ENCODE assay signal across 8 mouse cellular contexts in genomic region chr14:61597968-61598367, GRCm38 (mm10). TPM values are rescaled to one million over a fixed set of nuclear protein-coding genes. Genes with fewer than 3 reads are reported as not detected.
DNase-seq lines count a peak whose midpoint lies in the region; ATAC-seq and TF ChIP-seq lines count a peak whose summit lies in the region.

Gene Trim13 (plus strand): TSS chr14:61598247.

- H3K27ac ChIP-seq in lung, postnatal 0 days (ENCODE audit: low read length) = no peak within 1 kb of the TSS
- no peak within 1 kb of the TSS for H3K27ac ChIP-seq in intestine, embryonic 15.5 days
- no peak within 1 kb of the TSS for H3K27ac ChIP-seq in midbrain, embryonic 10.5 days (replicated peaks)

- peak within 1 kb of the TSS; percentile 80 for H3K4me3 ChIP-seq in lung, postnatal 0 days (ENCODE audit: low read depth, low read length)
- H3K4me3 ChIP-seq in intestine, embryonic 15.5 days (replicated peaks) = peak within 1 kb of the TSS; percentile 88
- H3K4me3 ChIP-seq in midbrain, embryonic 10.5 days = peak within 1 kb of the TSS; percentile 68

- no peak within 1 kb of the TSS for H3K9ac ChIP-seq in lung, postnatal 0 days (replicated peaks; ENCODE audit: low read depth)
- H3K9ac ChIP-seq in intestine, embryonic 15.5 days = no peak within 1 kb of the TSS

- no peaks in the 10 kb centered on the region for H3K36me3 ChIP-seq in lung, postnatal 0 days (ENCODE audit: insufficient read depth, low read length)
- H3K36me3 ChIP-seq in intestine, embryonic 15.5 days = no peaks in the 10 kb centered on the region
- no peaks in the 10 kb centered on the region for H3K36me3 ChIP-seq in midbrain, embryonic 10.5 days

- no peaks in the 10 kb centered on the region for H3K9me3 ChIP-seq in lung, postnatal 0 days (ENCODE audit: low read length)
- no peaks in the 10 kb centered on the region for H3K9me3 ChIP-seq in intestine, embryonic 15.5 days
- H3K9me3 ChIP-seq in midbrain, embryonic 10.5 days (replicated peaks) = no peaks in the 10 kb centered on the region

- H3K4me1 ChIP-seq in lung, postnatal 0 days (ENCODE audit: insufficient read depth, low read depth, low read length) = peaks cover 8% of the 10 kb centered on the region; the same call in 1 of the 2 replicates
- H3K4me1 ChIP-seq in intestine, embryonic 15.5 days (replicated peaks) = peaks cover 6% of the 10 kb centered on the region; the same call in 1 of the 2 replicates
- H3K4me1 ChIP-seq in midbrain, embryonic 10.5 days = peaks cover 17% of the 10 kb centered on the region

- peak within 1 kb of the TSS; percentile 66 for H3K4me2 ChIP-seq in lung, postnatal 0 days (replicated peaks; ENCODE audit: low read depth, low read length)
- H3K4me2 ChIP-seq in intestine, embryonic 15.5 days (replicated peaks) = peak within 1 kb of the TSS; percentile 60

- TF ChIP-seq CTCF in lung, postnatal 0 days (IDR thresholded peaks at IDR 0.05) = no peak

- no peak for ATAC-seq in lung, postnatal 0 days
- ATAC-seq in intestine, embryonic 15.5 days = no peak

- TF ChIP-seq EP300 in lung, postnatal 0 days (IDR thresholded peaks at IDR 0.05) = no peak

- WGBS in lung, postnatal 0 days = 59% methylated on average over 5 of the region's 5 CpGs
- WGBS in intestine, embryonic 15.5 days = 60% methylated on average over 5 of the region's 5 CpGs
- WGBS in midbrain, embryonic 10.5 days = 45% methylated on average over 5 of the region's 5 CpGs

- H3K27me3 ChIP-seq in lung, postnatal 0 days (replicated peaks; ENCODE audit: insufficient read depth, low read length) = no peaks in the 10 kb centered on the region
- H3K27me3 ChIP-seq in intestine, embryonic 15.5 days (replicated peaks) = no peaks in the 10 kb centered on the region
- H3K27me3 ChIP-seq in midbrain, embryonic 10.5 days (ENCODE audit: low read depth, poor library complexity, severe bottlenecking) = no peaks in the 10 kb centered on the region

- DNase-seq in adrenal gland, postnatal 4 days (ENCODE audit: low spot score in 2 of 2) = no peak
- no peak for DNase-seq in adrenal gland, adult 8-10 months
- DNase-seq in lung, postnatal 0 days (ENCODE audit: low spot score) = no peak
- no peak for DNase-seq in lung, postnatal 10 days
- no peak for DNase-seq in midbrain, embryonic 10.5 days (ENCODE audit: low spot score)
- no peak for DNase-seq in cerebellum, adult 11 months
- DNase-seq in retina, postnatal 1 day = no peak

RNA-seq across cellular contexts. Expression of gene Trim13, which starts in this region (rescaled TPM):
- 10 to 100 TPM; 14.3 to 14.7 TPM for total RNA-seq in adrenal gland, postnatal 4 days (2021)
- 10 to 100 TPM in 2 of 4 experiments, 1 to 10 TPM in 2; 7.8 to 12.4 (median 10.5) TPM for total RNA-seq in adrenal gland, adult 8-10 months (2022)
- polyA plus RNA-seq in lung, postnatal 0 days (2015; fragmentation: Nextera tagmentation; extraction: Ambion mirVana) = 23.4 and 24.4 TPM in 2 replicates
- polyA plus RNA-seq in intestine, embryonic 15.5 days (2015; fragmentation: Nextera tagmentation; extraction: Ambion mirVana) = 8.9 and 11.3 TPM in 2 replicates
- 15.4 and 19.8 TPM in 2 replicates for polyA plus RNA-seq in midbrain, embryonic 10.5 days (2016; fragmentation: Nextera tagmentation; extraction: Ambion mirVana)
